Mouse (Mus musculus) WW6 (cell line): ENCODE results near the gene Thsd4.

Experiments used
- DNase-seq: peaks from one replicate; pipeline ENCODE4 v3.0.0-alpha.2; 2013; ENCODE audit warnings: low read depth, low spot score

Gene Thsd4

GRCm38 (mm10) chr9:60521806-60522264 lies at the start of gene Thsd4:
Thsd4 (minus strand) TSS chr9:60522046.
- DNase-seq = peak; percentile 26

- DNase-seq = no peak
Measured at GRCm38 (mm10) chr9:60571041-60571440, 49.2 kb upstream of the Thsd4 start.

- DNase-seq = no peak
Measured at GRCm38 (mm10) chr9:60569366-60569765, 47.5 kb upstream of the Thsd4 start.

- DNase-seq = no peak
Measured at GRCm38 (mm10) chr9:60563809-60564208, 42.0 kb upstream of the Thsd4 start.

- peak; percentile 34 for DNase-seq
Measured at GRCm38 (mm10) chr9:60562443-60563371, 40.9 kb upstream of the Thsd4 start.

- no peak for DNase-seq
Measured at GRCm38 (mm10) chr9:60561641-60562289, 39.9 kb upstream of the Thsd4 start.

- DNase-seq = no peak
Measured at GRCm38 (mm10) chr9:60558507-60558906, 36.7 kb upstream of the Thsd4 start.

- no peak for DNase-seq
Measured at GRCm38 (mm10) chr9:60551238-60551637, 29.4 kb upstream of the Thsd4 start.

GRCm38 (mm10) chr9:60548182-60548581 lies 26.3 kb upstream of the Thsd4 start:
- DNase-seq = peak; percentile 33

GRCm38 (mm10) chr9:60546169-60546568 lies 24.3 kb upstream of the Thsd4 start:
- DNase-seq = no peak

- DNase-seq = no peak
Measured at GRCm38 (mm10) chr9:60545361-60546096, 23.7 kb upstream of the Thsd4 start.

- no peak for DNase-seq
Measured at GRCm38 (mm10) chr9:60543422-60544015, 21.7 kb upstream of the Thsd4 start.

GRCm38 (mm10) chr9:60530310-60530709 lies 8.5 kb upstream of the Thsd4 start:
- DNase-seq = no peak

- no peak for DNase-seq
Measured at GRCm38 (mm10) chr9:60529348-60530243, 7.8 kb upstream of the Thsd4 start.

GRCm38 (mm10) chr9:60528269-60528668 lies 6.4 kb upstream of the Thsd4 start:
- DNase-seq = no peak

- no peak for DNase-seq
Measured at GRCm38 (mm10) chr9:60527836-60528235, 6.0 kb upstream of the Thsd4 start.

- no peak for DNase-seq
Measured at GRCm38 (mm10) chr9:60527051-60527450, 5.2 kb upstream of the Thsd4 start.

- no peak for DNase-seq
Measured at GRCm38 (mm10) chr9:60526195-60526594, 4.3 kb upstream of the Thsd4 start.

GRCm38 (mm10) chr9:60521143-60521542 lies 703 bp downstream of the Thsd4 start:
- DNase-seq = no peak

- DNase-seq = no peak
Measured at GRCm38 (mm10) chr9:60519601-60520000, 2.2 kb downstream of the Thsd4 start.

- no peak for DNase-seq
Measured at GRCm38 (mm10) chr9:60518216-60518615, 3.6 kb downstream of the Thsd4 start.
